Mouse (Mus musculus): ENCODE measurements around the gene Axin2. TPM values are rescaled to one million over a fixed set of nuclear protein-coding genes. Genes with fewer than 3 reads are reported as not detected.

The Axin2 gene
- total RNA-seq (2023): under 1 TPM; 0.52 to 0.53 TPM

GRCm38 (mm10) chr11:108920158-108920635 lies at the start of gene Axin2:
Gene Axin2 (plus strand): TSS chr11:108920349.

Other genes with a start within 250 kb of the Axin2 start
- not detected for gene E030025P04Rik, start 224.0 kb downstream of the Axin2 start, total RNA-seq (2023)

Data from B cell, adult 67 days (primary cell).